Mouse (Mus musculus) kidney, adult 2 months (tissue): ENCODE data around the gene Mgat4c.

Source experiments
- CTCF ChIP-seq: fragments of 200-500 bp; conservative IDR thresholded peaks from 2 replicates; pipeline ENCODE4 v1.5.1; 2011; ENCODE audit warnings: low read depth, mild to moderate bottlenecking, control low read depth, low read length, moderate library complexity, mixed read lengths; ENCODE audit not compliant: insufficient read depth, insufficient read length
- POLR2A ChIP-seq: fragments of 200-500 bp; IDR thresholded peaks from one replicate; pipeline ENCODE4 v1.6.1; 2011; ENCODE audit warnings: low read depth, low read length, control low read depth

DNA sequence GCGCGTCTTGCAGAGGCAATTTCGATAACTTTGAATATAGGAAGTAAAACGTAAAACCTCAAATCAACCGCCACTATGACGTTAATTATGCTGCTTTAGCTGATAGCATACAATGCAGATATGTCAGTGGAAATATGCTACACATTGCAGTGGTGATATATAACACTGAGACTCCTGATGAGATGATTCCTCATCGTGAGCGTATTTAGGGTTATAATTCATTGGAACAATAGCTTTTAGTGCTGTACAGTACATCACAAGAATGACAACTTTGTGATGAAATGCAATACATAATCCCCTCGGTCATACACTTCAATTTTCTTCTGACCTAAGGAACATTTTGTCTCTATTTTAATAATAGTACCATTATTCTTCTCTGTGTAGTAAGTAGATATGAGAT is 564.0 kb downstream of the Mgat4c start:
- TF ChIP-seq CTCF = no peak
- TF ChIP-seq POLR2A = no peak
